Mouse (Mus musculus) thymus, adult 2 months (tissue): Measurements from ENCODE around the gene Rap1b.

Source experiments
- CTCF ChIP-seq: fragments of 200-500 bp; IDR thresholded peaks from 2 replicates; pipeline ENCODE4 v1.5.1; 2012; ENCODE audit warnings: mild to moderate bottlenecking, control low read depth, low read length, moderate library complexity, borderline replicate concordance; ENCODE audit not compliant: control insufficient read depth, poor library complexity, insufficient read depth; ENCODE audit errors: extremely low read depth
- POLR2A ChIP-seq: fragments of 200-500 bp; IDR thresholded peaks from 2 replicates; pipeline ENCODE4 v1.6.1; 2012; ENCODE audit warnings: mild to moderate bottlenecking, low read length, control low read depth, moderate library complexity; ENCODE audit not compliant: control insufficient read depth, poor library complexity, insufficient read depth; ENCODE audit errors: extremely low read depth

DNA sequence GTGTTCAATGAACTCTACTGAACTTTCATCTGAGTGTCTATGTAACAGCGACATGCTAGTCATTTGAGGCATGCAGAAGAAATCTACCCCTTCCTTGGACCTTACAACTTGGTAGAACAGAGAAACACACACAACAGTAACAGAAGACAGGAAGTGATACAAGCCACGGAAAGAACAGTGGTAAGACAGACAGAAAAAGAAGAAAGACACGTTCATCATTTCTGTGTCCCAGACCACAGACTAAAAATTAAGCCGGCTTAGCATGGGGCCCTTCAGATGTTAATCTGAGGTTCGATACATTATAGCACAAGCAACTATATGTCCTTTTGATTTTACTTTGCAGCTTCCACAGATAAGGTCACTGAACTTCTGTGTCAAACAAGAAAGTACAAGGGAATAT lies 2.1 kb downstream of the Rap1b start:
- TF ChIP-seq CTCF (no peak), POLR2A (no peak)
